Mouse (Mus musculus): ENCODE data around the gene Ace. TPM values are rescaled to one million over a fixed set of nuclear protein-coding genes. Genes with fewer than 3 reads are reported as not detected.

Gene Ace
- total RNA-seq, 2 experiments from 2014 or later, result 21.9 to 38.1 TPM

DNA sequence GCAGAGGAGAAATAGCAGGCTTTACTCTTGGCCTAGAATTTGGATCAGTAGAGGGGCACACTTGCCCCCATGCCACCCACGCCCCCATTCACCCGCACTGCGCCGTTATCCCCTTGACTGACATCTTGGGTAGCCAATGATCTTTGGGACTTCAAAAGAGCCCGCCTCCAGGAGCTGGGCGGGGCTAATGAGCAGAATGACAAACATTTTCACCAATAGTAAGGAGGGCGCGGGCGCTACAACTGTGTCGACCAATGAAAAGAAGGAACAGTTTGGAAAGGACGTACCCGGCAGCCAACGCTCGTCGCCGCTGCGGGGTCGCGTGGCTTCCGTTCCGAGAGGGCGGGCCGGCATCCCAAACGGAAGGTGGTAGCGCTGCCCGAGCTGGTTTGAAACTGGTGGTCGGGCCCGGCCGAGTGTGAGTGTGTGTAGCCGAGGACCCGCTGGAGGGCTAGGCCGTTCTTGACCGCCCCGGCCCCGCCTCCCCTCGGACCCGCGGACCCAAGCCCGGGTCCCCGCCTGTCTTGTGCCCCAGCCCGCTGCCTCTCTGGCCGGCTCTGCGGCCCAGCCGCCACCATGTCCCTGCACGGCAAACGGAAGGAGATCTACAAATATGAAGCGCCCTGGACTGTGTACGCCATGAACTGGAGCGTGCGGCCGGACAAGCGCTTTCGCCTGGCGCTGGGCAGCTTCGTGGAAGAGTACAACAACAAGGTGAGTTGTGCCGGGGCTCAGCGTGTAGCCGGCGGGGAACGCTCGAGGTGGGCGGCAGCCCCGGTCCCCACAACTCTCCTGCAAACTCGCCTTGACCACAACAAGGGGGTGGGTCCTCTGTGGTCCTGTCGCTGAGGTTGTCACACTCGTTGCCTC, 69.0 kb downstream of the Ace start, which contains the start of gene Dcaf7:
Gene Dcaf7 (plus strand): TSS at position 325 of the 870 bp plus-strand sequence.
- intact Hi-C loops (cut with DNase I), result no loop called here

DNA sequence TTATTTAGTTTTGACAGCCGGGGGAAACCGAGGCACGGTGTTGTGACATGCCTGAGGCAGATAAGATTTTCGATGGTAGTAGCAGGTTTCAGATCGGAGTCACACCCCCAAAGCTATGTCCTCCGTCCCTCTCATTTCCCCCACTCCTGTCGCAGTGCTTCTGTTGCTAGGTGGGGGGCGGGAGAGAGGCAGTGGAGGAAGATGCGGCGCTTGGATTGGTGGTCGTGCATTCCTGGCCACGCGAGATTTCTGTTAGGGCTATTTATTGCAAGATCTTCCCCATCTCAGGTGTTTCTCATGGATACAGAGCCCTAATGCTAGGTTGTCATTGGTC, 69.6 kb downstream of the Ace start:
- no peak for DNase-seq
- intact Hi-C loops (cut with DNase I), result no loop called here

More for the DNA sequence above, 69.0 kb downstream of the Ace start, which contains the start of gene Dcaf7:
- DNase-seq, result peak; percentile 99 to 100

Other genes starting within 250 kb of the Ace start
- 10 to 100 TPM in 1 of 2 experiments, 1 to 10 TPM in 1; 9.2 to 12.1 TPM for gene Cyb561, start 14.6 kb upstream of the Ace start, total RNA-seq (2021)
- gene Ace3, start 26.7 kb downstream of the Ace start, total RNA-seq (2021), result not detected
- gene Kcnh6, start 40.2 kb downstream of the Ace start, total RNA-seq (2021), result under 1 TPM in 1 of 2 experiments, not detected in 1; 0.16 TPM
- gene Dcaf7, start 68.9 kb downstream of the Ace start, total RNA-seq (2021), result 10 to 100 TPM; 40.2 to 42.5 TPM
- 10 to 100 TPM; 63.3 to 67.3 TPM for gene Taco1, start 98.1 kb downstream of the Ace start, total RNA-seq (2021)
- gene Map3k3, start 116.7 kb downstream of the Ace start, total RNA-seq (2021), result 10 to 100 TPM; 38.7 to 44.4 TPM
- gene Gm10840, start 192.9 kb downstream of the Ace start, total RNA-seq (2021), result not detected
- gene Limd2, start 192.9 kb downstream of the Ace start, total RNA-seq (2021), result 1 to 10 TPM; 4.2 to 4.8 TPM
- gene Strada, start 234.2 kb downstream of the Ace start, total RNA-seq (2021), result 1 to 10 TPM; 7.2 to 8.2 TPM
- gene Ccdc47, start 248.4 kb downstream of the Ace start, total RNA-seq (2021), result 10 to 100 TPM; 72.5 to 82.4 TPM
- gene Ddx42, start 249.0 kb downstream of the Ace start, total RNA-seq (2021), result 10 to 100 TPM; 26.5 to 28.7 TPM

Measured in heart, postnatal 36 days (tissue).